In the genomic region with DNA sequence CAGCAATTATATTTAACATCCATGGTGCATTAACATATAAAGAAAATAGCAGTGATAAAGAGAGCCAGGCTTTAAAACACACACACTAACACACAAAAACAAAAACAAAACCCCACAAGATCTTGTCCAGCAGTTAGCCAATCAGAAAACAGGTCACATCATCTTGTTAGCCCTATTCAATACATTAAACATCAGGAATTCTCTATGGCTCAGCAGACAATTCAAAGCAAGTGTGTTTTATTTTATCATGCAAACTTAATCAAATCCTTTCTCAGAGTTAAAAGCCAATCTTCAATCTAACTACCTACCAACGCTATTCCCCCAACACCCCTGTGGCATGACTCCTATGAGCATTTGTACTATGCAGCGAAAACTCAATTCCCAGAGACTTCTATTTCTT, we compare ENCODE assay signal across 9 mouse cellular contexts. TPM values are rescaled to one million over a fixed set of nuclear protein-coding genes. Genes with fewer than 3 reads are reported as not detected.
DNase-seq lines count a peak whose midpoint lies in the region; ATAC-seq lines count a peak whose summit lies in the region.
"Had no signal": no experiment of that assay in that cellular context is flagged by ENCODE, and none has a peak within 500 bp of the region (broad histone marks: within the 10 kb centered on the region; RNA-seq: fewer than 3 reads in every experiment).

No protein-coding gene starts in this region.

- peaks cover 15% of the 10 kb centered on the region for H3K4me1 ChIP-seq in kidney, embryonic 16.5 days (ENCODE audit: insufficient read depth, low read length)
- H3K4me1 ChIP-seq in forebrain, embryonic 10.5 days: peaks cover 44% of the 10 kb centered on the region
- peaks cover 16% of the 10 kb centered on the region for H3K4me1 ChIP-seq in limb, embryonic 11.5 days (ENCODE audit: control insufficient read depth, insufficient read depth, low read length)
- peaks cover 23% of the 10 kb centered on the region for H3K4me1 ChIP-seq in neural tube, embryonic 15.5 days

- no peak for ATAC-seq in kidney, embryonic 16.5 days (ENCODE audit: low FRiP score, low TSS enrichment)
- no peak for ATAC-seq in limb, embryonic 11.5 days (ENCODE audit: insufficient number of reproducible peaks, low FRiP score, low TSS enrichment, low read depth)
- ATAC-seq in neural tube, embryonic 15.5 days (ENCODE audit: low FRiP score): no peak

- peak overlapping the region; percentile 54 for H3K4me2 ChIP-seq in kidney, embryonic 16.5 days (replicated peaks; ENCODE audit: low read depth, low read length)
- H3K4me2 ChIP-seq in limb, embryonic 11.5 days (ENCODE audit: low read depth, severe bottlenecking): peak overlapping the region; percentile 62
- peak overlapping the region; percentile 67 for H3K4me2 ChIP-seq in neural tube, embryonic 15.5 days

- H3K27ac ChIP-seq in kidney, embryonic 16.5 days (ENCODE audit: low read length): peak overlapping the region; percentile 70
- 0 out of 2 replicates have a peak overlapping the region, but pooled peaks have one; percentile 58 for H3K27ac ChIP-seq in forebrain, embryonic 10.5 days
- no peak overlapping the region for H3K27ac ChIP-seq in limb, embryonic 11.5 days (replicated peaks; ENCODE audit: low read depth, low read length)
- H3K27ac ChIP-seq in neural tube, embryonic 15.5 days (replicated peaks): peak overlapping the region; percentile 7; the same call in 1 of the 2 replicates

- WGBS in kidney, embryonic 16.5 days: 16% methylated on average over 2 of the region's 2 CpGs
- 11% methylated on average over 2 of the region's 2 CpGs for WGBS in forebrain, embryonic 10.5 days
- WGBS in limb, embryonic 11.5 days: 18% methylated on average over 2 of the region's 2 CpGs
- 18% methylated on average over 2 of the region's 2 CpGs for WGBS in neural tube, embryonic 15.5 days

- no peaks in the 10 kb centered on the region for H3K36me3 ChIP-seq in kidney, embryonic 16.5 days (ENCODE audit: insufficient read depth, low read length)
- no peaks in the 10 kb centered on the region for H3K36me3 ChIP-seq in forebrain, embryonic 10.5 days (replicated peaks)
- no peaks in the 10 kb centered on the region for H3K36me3 ChIP-seq in limb, embryonic 11.5 days (ENCODE audit: control insufficient read depth, insufficient read depth, low read length)
- no peaks in the 10 kb centered on the region for H3K36me3 ChIP-seq in neural tube, embryonic 15.5 days

- peak overlapping the region; percentile 57 for H3K4me3 ChIP-seq in kidney, embryonic 16.5 days (ENCODE audit: low read length)
- H3K4me3 ChIP-seq in forebrain, embryonic 10.5 days: peak overlapping the region; percentile 53
- peak overlapping the region; percentile 40 for H3K4me3 ChIP-seq in limb, embryonic 11.5 days (ENCODE audit: low read depth, low read length)
- H3K4me3 ChIP-seq in neural tube, embryonic 15.5 days (replicated peaks): peak overlapping the region; percentile 52
- H3K4me3 ChIP-seq: myocyte had no signal

- no peak for DNase-seq in kidney, adult 11 months
- DNase-seq in forebrain, embryonic 10.5 days (ENCODE audit: extremely low spot score, low spot score): no peak
- no peak for DNase-seq in limb, embryonic 11.5 days (ENCODE audit: low spot score)
- no peak for DNase-seq in layer of hippocampus, adult 11-12 months (ENCODE audit: low spot score)
- DNase-seq in cerebellum, adult 9-11 months: no peak
- DNase-seq in frontal cortex, postnatal 10 days (ENCODE audit: low spot score in 2 of 2): no peak

- peak overlapping the region; percentile 77 for H3K9ac ChIP-seq in kidney, embryonic 16.5 days (replicated peaks; ENCODE audit: low read length)
- H3K9ac ChIP-seq in limb, embryonic 11.5 days (ENCODE audit: low read length): peak overlapping the region; percentile 58
- peak overlapping the region; percentile 62 for H3K9ac ChIP-seq in neural tube, embryonic 15.5 days (replicated peaks)

- no peaks in the 10 kb centered on the region for H3K9me3 ChIP-seq in kidney, embryonic 16.5 days (ENCODE audit: low read length)
- H3K9me3 ChIP-seq in forebrain, embryonic 10.5 days: no peaks in the 10 kb centered on the region
- H3K9me3 ChIP-seq in limb, embryonic 11.5 days (ENCODE audit: control insufficient read depth, low read length): no peaks in the 10 kb centered on the region
- H3K9me3 ChIP-seq in neural tube, embryonic 15.5 days (replicated peaks): no peaks in the 10 kb centered on the region

- H3K27me3 ChIP-seq in kidney, embryonic 16.5 days (ENCODE audit: insufficient read depth, low read length): no peaks in the 10 kb centered on the region
- no peaks in the 10 kb centered on the region for H3K27me3 ChIP-seq in forebrain, embryonic 10.5 days (ENCODE audit: poor library complexity, severe bottlenecking)
- no peaks in the 10 kb centered on the region for H3K27me3 ChIP-seq in limb, embryonic 11.5 days (ENCODE audit: control insufficient read depth, insufficient read depth, low read length)
- no peaks in the 10 kb centered on the region for H3K27me3 ChIP-seq in neural tube, embryonic 15.5 days (replicated peaks)

RNA-seq across cellular contexts. Expression of gene Ldb2, which starts 1.4 kb away (rescaled TPM):
- 115 and 121 TPM in 2 replicates for polyA plus RNA-seq in kidney, embryonic 16.5 days (2015; fragmentation: Nextera tagmentation; extraction: Ambion mirVana)
- 10.5 and 13.1 TPM in 2 replicates for polyA plus RNA-seq in forebrain, embryonic 10.5 days (2016; fragmentation: Nextera tagmentation; extraction: Ambion mirVana)
- 45.2 and 45.7 TPM in 2 replicates for polyA plus RNA-seq in limb, embryonic 11.5 days (2014; fragmentation: Nextera tagmentation; extraction: Ambion mirVana)
- 68.9 and 76.7 TPM in 2 replicates for polyA plus RNA-seq in neural tube, embryonic 15.5 days (2015; fragmentation: Nextera tagmentation; extraction: Ambion mirVana)
- polyA plus RNA-seq: myocyte had no signal
